Mouse (Mus musculus) C2C12 (cell line): ENCODE measurements at regions not wholly inside any gene's neighbourhood (a gene's known extent, or its start where the extent isn't known, plus 50 kb on each side); places are given as distances from the start of the nearest gene placed in this dataset.

Experiments used
- H3K27me3 ChIP-seq: one replicate; pipeline ENCODE4 v1.6.1; 2011; ENCODE audit not compliant: control insufficient read depth, insufficient read depth, insufficient read length
- H3K36me3 ChIP-seq: one replicate; pipeline ENCODE4 v1.6.1; 2011; ENCODE audit not compliant: control insufficient read depth, insufficient read depth
- H3K4me3 ChIP-seq: one replicate; pipeline ENCODE4 v1.5.1; 2011; ENCODE audit warnings: mild to moderate bottlenecking, control low read depth; ENCODE audit not compliant: poor library complexity, insufficient read depth, severe bottlenecking
- H3K79me2 ChIP-seq: one replicate; pipeline ENCODE4 v1.6.1; 2011; ENCODE audit not compliant: control insufficient read depth, insufficient read depth
- H3K79me3 ChIP-seq: one replicate; pipeline ENCODE4 v1.6.1; 2011; ENCODE audit warnings: low read depth, control low read depth
- H3ac ChIP-seq: one replicate; pipeline ENCODE3; 2011; ENCODE audit warnings: low read depth; ENCODE audit not compliant: control insufficient read depth, insufficient read length
- CEBPB ChIP-seq: IDR thresholded peaks from one replicate; pipeline ENCODE4 v1.6.1; 2011; ENCODE audit warnings: low read depth, mild to moderate bottlenecking, control low read depth, moderate library complexity
- CTCF ChIP-seq: IDR thresholded peaks from one replicate; pipeline ENCODE4 v1.5.1; 2011; ENCODE audit not compliant: control insufficient read depth, insufficient read depth, insufficient read length
- FOSL1 ChIP-seq: IDR thresholded peaks from one replicate; pipeline ENCODE4 v1.8.0; 2011; ENCODE audit warnings: mild to moderate bottlenecking, low read length; ENCODE audit not compliant: poor library complexity, insufficient read depth, severe bottlenecking
- MAX ChIP-seq: IDR thresholded peaks from one replicate; pipeline ENCODE4 v1.6.1; 2011; ENCODE audit warnings: mild to moderate bottlenecking, control low read depth
- MYOD1 ChIP-seq: IDR thresholded peaks from one replicate; pipeline ENCODE4 v1.6.1; 2011; ENCODE audit warnings: low read depth; ENCODE audit not compliant: control insufficient read depth, insufficient read length
- MYOG ChIP-seq: IDR thresholded peaks from one replicate; pipeline ENCODE4 v1.6.1; 2011; ENCODE audit not compliant: control insufficient read depth, insufficient read length; ENCODE audit errors: extremely low read depth
- USF1 ChIP-seq: IDR thresholded peaks from one replicate; pipeline ENCODE4 v1.6.1; 2011; ENCODE audit warnings: low read depth, mild to moderate bottlenecking, control low read depth, moderate library complexity

- H3ac ChIP-seq = no peak overlapping the region
- TF ChIP-seq MYOG = no peak
- TF ChIP-seq FOSL1 = no peak
- no peak for TF ChIP-seq CEBPB
- no peak for TF ChIP-seq MYOD1
- no peak for TF ChIP-seq MAX
- TF ChIP-seq USF1 = no peak
- no peak for TF ChIP-seq CTCF
- H3K27me3 ChIP-seq = no peaks in the 10 kb centered on the region
- no peaks in the 10 kb centered on the region for H3K79me2 ChIP-seq
- H3K79me3 ChIP-seq = no peaks in the 10 kb centered on the region
- no peaks in the 10 kb centered on the region for H3K36me3 ChIP-seq
- H3K4me3 ChIP-seq = no peak overlapping the region
Observed at GRCm38 (mm10) chr3:52872260-52872659, 144.8 kb downstream of the Cog6 start.

GRCm38 (mm10) chr3:52863146-52863849 lies 153.7 kb downstream of the Cog6 start:
- H3ac ChIP-seq = no peak overlapping the region
- no peaks in the 10 kb centered on the region for H3K36me3 ChIP-seq
- no peaks in the 10 kb centered on the region for H3K27me3 ChIP-seq
- TF ChIP-seq CEBPB (no peak), USF1 (no peak), MYOD1 (no peak)
- H3K79me2 ChIP-seq = no peaks in the 10 kb centered on the region
- H3K79me3 ChIP-seq = no peaks in the 10 kb centered on the region
- H3K4me3 ChIP-seq = no peak overlapping the region

GRCm38 (mm10) chr3:52862026-52862425 lies 155.0 kb downstream of the Cog6 start:
- H3K79me2 ChIP-seq = no peaks in the 10 kb centered on the region
- no peaks in the 10 kb centered on the region for H3K36me3 ChIP-seq
- H3K79me3 ChIP-seq = no peaks in the 10 kb centered on the region
- TF ChIP-seq MYOD1 = no peak
- no peak for TF ChIP-seq MAX
- TF ChIP-seq FOSL1 = no peak
- TF ChIP-seq USF1 = no peak
- TF ChIP-seq CEBPB = no peak
- TF ChIP-seq MYOG = no peak
- TF ChIP-seq CTCF = no peak
- H3K4me3 ChIP-seq = no peak overlapping the region
- no peaks in the 10 kb centered on the region for H3K27me3 ChIP-seq
- H3ac ChIP-seq = no peak overlapping the region

GRCm38 (mm10) chr3:52861538-52861937 lies 155.5 kb downstream of the Cog6 start:
- Histone ChIP-seq H3K79me2 (no peaks in the 10 kb centered on the region), H3K79me3 (no peaks in the 10 kb centered on the region)

DNA sequence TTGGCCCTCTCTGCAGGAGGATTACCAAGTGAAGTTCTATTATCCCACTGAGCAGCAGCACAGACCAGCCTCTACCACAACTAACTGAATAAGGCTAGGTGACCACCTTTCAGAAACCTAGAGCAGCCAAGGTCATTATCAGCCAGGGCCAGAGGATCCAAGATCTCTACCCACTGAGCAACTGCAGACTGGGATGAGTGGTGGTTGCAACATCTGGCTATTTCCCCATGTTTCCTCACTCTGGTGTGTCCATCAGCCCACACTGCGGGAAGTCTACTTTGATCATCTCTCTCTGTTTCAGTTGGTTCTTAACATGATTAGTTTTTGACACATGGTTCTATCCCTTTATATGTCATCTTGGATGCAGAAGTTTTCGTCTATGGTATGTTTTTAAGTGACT lies 157.2 kb downstream of the Cog6 start:
- H3K27me3 ChIP-seq = no peaks in the 10 kb centered on the region
- H3K4me3 ChIP-seq = no peak overlapping the region
- no peak for TF ChIP-seq MAX
- no peak for TF ChIP-seq CTCF
- TF ChIP-seq CEBPB = no peak
- TF ChIP-seq FOSL1 = no peak
- no peak for TF ChIP-seq MYOG
- TF ChIP-seq MYOD1 = no peak
- TF ChIP-seq USF1 = no peak
- no peaks in the 10 kb centered on the region for H3K36me3 ChIP-seq
- H3K79me2 ChIP-seq = no peaks in the 10 kb centered on the region
- H3ac ChIP-seq = no peak overlapping the region
- H3K79me3 ChIP-seq = no peaks in the 10 kb centered on the region

More at GRCm38 (mm10) chr3:52861538-52861937, 155.5 kb downstream of the Cog6 start:
- Histone ChIP-seq H3K27me3 (no peaks in the 10 kb centered on the region), H3K4me3 (no peak overlapping the region), H3K36me3 (no peaks in the 10 kb centered on the region), H3ac (no peak overlapping the region)
- TF ChIP-seq CTCF = no peak
- TF ChIP-seq MYOD1 = no peak
- no peak for TF ChIP-seq FOSL1
- no peak for TF ChIP-seq MYOG
- no peak for TF ChIP-seq MAX
- no peak for TF ChIP-seq CEBPB
- TF ChIP-seq USF1 = no peak

GRCm38 (mm10) chr3:52859266-52859825 lies 157.7 kb downstream of the Cog6 start:
- Histone ChIP-seq H3K79me2 (no peaks in the 10 kb centered on the region), H3K36me3 (no peaks in the 10 kb centered on the region), H3K4me3 (no peak overlapping the region), H3K27me3 (no peaks in the 10 kb centered on the region), H3K79me3 (no peaks in the 10 kb centered on the region), H3ac (no peak overlapping the region)
- TF ChIP-seq MYOG (no peak), CTCF (no peak), MAX (no peak), FOSL1 (no peak), USF1 (no peak), MYOD1 (no peak), CEBPB (no peak)
